In genomic region chr4:127416906-127417305, GRCm38 (mm10) we compare ENCODE assay signal across 9 mouse cellular contexts. TPM values are rescaled to one million over a fixed set of nuclear protein-coding genes. Genes with fewer than 3 reads are reported as not detected.
DNase-seq lines count a peak whose midpoint lies in the region; ATAC-seq and TF ChIP-seq lines count a peak whose summit lies in the region.
"Had no signal": no experiment of that assay in that cellular context is flagged by ENCODE, and none has a peak within 500 bp of the region (broad histone marks: within the 10 kb centered on the region; RNA-seq: fewer than 3 reads in every experiment).

No protein-coding gene starts in this region.

- H3K4me2 ChIP-seq in kidney, postnatal 0 days (ENCODE audit: low read length): no peak overlapping the region
- peak overlapping the region; percentile 42 for H3K4me2 ChIP-seq in intestine, embryonic 15.5 days (replicated peaks)
- peak overlapping the region; percentile 44 for H3K4me2 ChIP-seq in stomach, postnatal 0 days (replicated peaks; ENCODE audit: low read depth)

- no peak for TF ChIP-seq CTCF in kidney, postnatal 0 days (IDR thresholded peaks at IDR 0.05; ENCODE audit: low read depth)
- TF ChIP-seq CTCF in stomach, postnatal 0 days (IDR thresholded peaks at IDR 0.05; ENCODE audit: low read depth): no peak

- no peak for ATAC-seq in kidney, postnatal 0 days (replicated peaks; ENCODE audit: low FRiP score, low read depth)
- peak; percentile 68 for ATAC-seq in intestine, embryonic 15.5 days
- ATAC-seq in stomach, postnatal 0 days (ENCODE audit: low FRiP score, low TSS enrichment): peak; percentile 65; the same call in 1 of the 2 replicates

- no peak for TF ChIP-seq EP300 in stomach, postnatal 0 days (optimal IDR thresholded peaks at IDR 0.05)

- H3K27ac ChIP-seq in kidney, postnatal 0 days: no peak overlapping the region
- H3K27ac ChIP-seq in intestine, embryonic 15.5 days: 0 out of 2 replicates have a peak overlapping the region, but pooled peaks have one; percentile 28
- 0 out of 2 replicates have a peak overlapping the region, but pooled peaks have one; percentile 24 for H3K27ac ChIP-seq in stomach, postnatal 0 days (replicated peaks)

- no peaks in the 10 kb centered on the region for H3K36me3 ChIP-seq in kidney, postnatal 0 days (ENCODE audit: insufficient read depth, low read length)
- no peaks in the 10 kb centered on the region for H3K36me3 ChIP-seq in intestine, embryonic 15.5 days
- H3K36me3 ChIP-seq in stomach, postnatal 0 days (ENCODE audit: control insufficient read depth, insufficient read depth, low read length): no peaks in the 10 kb centered on the region

- H3K4me1 ChIP-seq in kidney, postnatal 0 days (replicated peaks; ENCODE audit: insufficient read depth, low read length): no peaks in the 10 kb centered on the region
- peaks cover 42% of the 10 kb centered on the region for H3K4me1 ChIP-seq in intestine, embryonic 15.5 days (replicated peaks)
- H3K4me1 ChIP-seq in stomach, postnatal 0 days (replicated peaks; ENCODE audit: control insufficient read depth, insufficient read depth): no peaks in the 10 kb centered on the region

- peak; percentile 57 for DNase-seq in kidney, postnatal 0 days (ENCODE audit: low spot score)
- DNase-seq in kidney, postnatal 36 days: no peak
- peak; percentile 67 to 74 for DNase-seq in right cerebral cortex, postnatal 10 days (ENCODE audit: low spot score in 2 of 2)
- no peak for DNase-seq in right cerebral cortex, postnatal 36 days (ENCODE audit: low spot score in 2 of 2)
- peak; percentile 34 for DNase-seq in stomach, postnatal 0 days (ENCODE audit: low spot score)
- DNase-seq in adrenal gland, adult (ENCODE audit: inconsistent age in 2 of 2, low spot score in 1 of 2): no peak
- DNase-seq: right cerebral cortex, adult 18-20 months; thymus, postnatal 36 days had no signal

- H3K4me3 ChIP-seq in kidney, postnatal 0 days (replicated peaks; ENCODE audit: low read depth, low read length): no peak overlapping the region
- peak overlapping the region; percentile 9; the same call in 1 of the 2 replicates for H3K4me3 ChIP-seq in intestine, embryonic 15.5 days (replicated peaks)
- peak overlapping the region; percentile 15; the same call in 1 of the 2 replicates for H3K4me3 ChIP-seq in stomach, postnatal 0 days (ENCODE audit: low read depth, low read length)

- WGBS in kidney, postnatal 0 days: 36% methylated on average over 7 of the region's 7 CpGs
- WGBS in intestine, embryonic 15.5 days: 22% methylated on average over 7 of the region's 7 CpGs
- WGBS in stomach, postnatal 0 days: 17% methylated on average over 7 of the region's 7 CpGs

- H3K27me3 ChIP-seq in kidney, postnatal 0 days (ENCODE audit: insufficient read depth, low read length): no peaks in the 10 kb centered on the region
- no peaks in the 10 kb centered on the region for H3K27me3 ChIP-seq in intestine, embryonic 15.5 days (replicated peaks)
- no peaks in the 10 kb centered on the region for H3K27me3 ChIP-seq in stomach, postnatal 0 days (ENCODE audit: control insufficient read depth, insufficient read depth, low read length)

- no peak overlapping the region for H3K9ac ChIP-seq in kidney, postnatal 0 days (ENCODE audit: low read depth, low read length)
- no peak overlapping the region for H3K9ac ChIP-seq in intestine, embryonic 15.5 days
- no peak overlapping the region for H3K9ac ChIP-seq in stomach, postnatal 0 days (ENCODE audit: low read length)

- H3K9me3 ChIP-seq in kidney, postnatal 0 days (replicated peaks; ENCODE audit: low read length): no peaks in the 10 kb centered on the region
- H3K9me3 ChIP-seq in intestine, embryonic 15.5 days: no peaks in the 10 kb centered on the region
- H3K9me3 ChIP-seq in stomach, postnatal 0 days (ENCODE audit: control insufficient read depth, low read length): no peaks in the 10 kb centered on the region

RNA-seq across cellular contexts. Expression of gene Gjb5, which starts 58.9 kb away (rescaled TPM):
- polyA plus RNA-seq in kidney, postnatal 0 days (2015; fragmentation: Nextera tagmentation; extraction: Ambion mirVana): 1.3 and 1.4 TPM in 2 replicates
- 0.68 and 0.89 TPM in 2 replicates for polyA plus RNA-seq in intestine, embryonic 15.5 days (2015; fragmentation: Nextera tagmentation; extraction: Ambion mirVana)
- 3.3 and 3.8 TPM in 2 replicates for polyA plus RNA-seq in stomach, postnatal 0 days (2015; fragmentation: Nextera tagmentation; extraction: Ambion mirVana)

Comparison
In these comparisons a context has a peak if more than half of its experiments do, and no peak if none do; other contexts are left out.
1. DNase-seq: peak in kidney, postnatal 0 days (single experiment), right cerebral cortex, postnatal 10 days (2 of 2) and stomach, postnatal 0 days (single experiment); none in kidney, postnatal 36 days (0 of 2), right cerebral cortex, postnatal 36 days (0 of 2) and adrenal gland, adult (0 of 2).